Mouse (Mus musculus) spleen, postnatal 36 days (tissue): Measurements from ENCODE around the gene Nadk2.

Experiments used
- DNase-seq, 2 experiments: peaks; one replicate each; pipeline ENCODE4 v3.0.0; 2022; ENCODE audit warnings: low spot score in 2 of 2, mixed read lengths in 1 of 2

Nadk2 gene

GRCm38 (mm10) chr15:9130772-9131498 is 59.9 kb downstream of the Nadk2 start:
- no peak for DNase-seq

- no peak for DNase-seq
Observed at GRCm38 (mm10) chr15:9131499-9131888, 60.4 kb downstream of the Nadk2 start.

GRCm38 (mm10) chr15:9132693-9133443 is 61.8 kb downstream of the Nadk2 start:
- DNase-seq = no peak

GRCm38 (mm10) chr15:9134891-9135507 is 63.9 kb downstream of the Nadk2 start:
- DNase-seq = no peak

GRCm38 (mm10) chr15:9139447-9139846 is 68.4 kb downstream of the Nadk2 start:
- DNase-seq = no peak

GRCm38 (mm10) chr15:9140252-9140680 is 69.2 kb downstream of the Nadk2 start, which contains the start of gene Lmbrd2:
TSS of gene Lmbrd2 (plus strand) at chr15:9140550.
- DNase-seq = peak; percentile 95 to 97

GRCm38 (mm10) chr15:9140684-9141171 is 69.7 kb downstream of the Nadk2 start:
- DNase-seq = no peak

- no peak for DNase-seq
Observed at GRCm38 (mm10) chr15:9155325-9155724, 84.3 kb downstream of the Nadk2 start, which contains the start of gene Skp2. TSS of gene Skp2 (minus strand) at chr15:9155425.
